Mouse (Mus musculus) lung, postnatal 0 days (tissue): ENCODE results near the gene Mst1r.

Source experiments
- CTCF ChIP-seq: IDR thresholded peaks from 2 replicates; pipeline ENCODE4 v1.5.1; 2016; ENCODE audit warnings: antibody characterized with exemption, mild to moderate bottlenecking
- EP300 ChIP-seq: IDR thresholded peaks from 2 replicates; pipeline ENCODE4 v1.6.1; 2016; ENCODE audit warnings: antibody characterized with exemption, mild to moderate bottlenecking, control low read depth

- no peak for TF ChIP-seq CTCF
- no peak for TF ChIP-seq EP300
These were observed 40.8 kb downstream of the Mst1r start for GRCm38 (mm10) chr9:107947241-107948194.
